Mouse (Mus musculus): ENCODE measurements at regions not wholly inside any gene's neighbourhood (a gene's known extent, or its start where the extent isn't known, plus 50 kb on each side); places are given as distances from the start of the nearest gene placed in this dataset.
"Not testable (repeated sequence)": the region's sequence is repeated elsewhere in the genome, so short reads cannot be mapped to it uniquely, and the experiment has no call there.

- DNase-seq (ENCODE audit: low read depth) = no peak
Observed at GRCm38 (mm10) chr14:9492228-9492627, 826.2 kb upstream of the 4930452B06Rik start.

- DNase-seq (ENCODE audit: low read depth) = no peak
Observed at GRCm38 (mm10) chr14:9488585-9488984, 822.5 kb upstream of the 4930452B06Rik start.

GRCm38 (mm10) chr14:9478981-9479380, 812.9 kb upstream of the 4930452B06Rik start:
- DNase-seq (ENCODE audit: low read depth) = no peak

- DNase-seq (ENCODE audit: low read depth) = peak; percentile 68
Observed at GRCm38 (mm10) chr14:9475169-9475568, 809.1 kb upstream of the 4930452B06Rik start.

GRCm38 (mm10) chr14:9469686-9470085, 803.6 kb upstream of the 4930452B06Rik start:
- DNase-seq (ENCODE audit: low read depth) = no peak

- no peak for DNase-seq (ENCODE audit: low read depth)
Observed at GRCm38 (mm10) chr14:9468654-9469053, 802.6 kb upstream of the 4930452B06Rik start.

GRCm38 (mm10) chr14:9467690-9468458, 801.8 kb upstream of the 4930452B06Rik start:
- no peak for DNase-seq (ENCODE audit: low read depth)

GRCm38 (mm10) chr14:9460006-9460405, 794.0 kb upstream of the 4930452B06Rik start:
- no peak for DNase-seq (ENCODE audit: low read depth)

- no peak for DNase-seq (ENCODE audit: low read depth)
Observed at GRCm38 (mm10) chr14:9458856-9459255, 792.8 kb upstream of the 4930452B06Rik start.

GRCm38 (mm10) chr14:9457801-9458495, 791.9 kb upstream of the 4930452B06Rik start:
- DNase-seq (ENCODE audit: low read depth) = no peak

- no peak for DNase-seq (ENCODE audit: low read depth)
Observed at GRCm38 (mm10) chr14:9455986-9456385, 789.9 kb upstream of the 4930452B06Rik start.

- no peak for DNase-seq (ENCODE audit: low read depth)
Observed at GRCm38 (mm10) chr14:9449942-9450341, 783.9 kb upstream of the 4930452B06Rik start.

- no peak for DNase-seq (ENCODE audit: low read depth)
Observed at GRCm38 (mm10) chr14:9437896-9438295, 771.9 kb upstream of the 4930452B06Rik start.

- DNase-seq (ENCODE audit: low read depth) = no peak
Observed at GRCm38 (mm10) chr14:9435136-9435535, 769.1 kb upstream of the 4930452B06Rik start.

- no peak for DNase-seq (ENCODE audit: low read depth)
Observed at GRCm38 (mm10) chr14:9433081-9433590, 767.1 kb upstream of the 4930452B06Rik start.

GRCm38 (mm10) chr14:9431798-9432197, 765.8 kb upstream of the 4930452B06Rik start:
- DNase-seq (ENCODE audit: low read depth) = no peak

GRCm38 (mm10) chr14:9411822-9412403, 745.9 kb upstream of the 4930452B06Rik start:
- DNase-seq (ENCODE audit: low read depth) = no peak

GRCm38 (mm10) chr14:9403688-9404087, 737.6 kb upstream of the 4930452B06Rik start:
- no peak for DNase-seq (ENCODE audit: low read depth)

- DNase-seq (ENCODE audit: low read depth) = no peak
Observed at GRCm38 (mm10) chr14:9400861-9401260, 734.8 kb upstream of the 4930452B06Rik start.

GRCm38 (mm10) chr14:9393271-9393771, 727.3 kb upstream of the 4930452B06Rik start:
- peak; percentile 51 for DNase-seq (ENCODE audit: low read depth)

GRCm38 (mm10) chr14:9389878-9390536, 724.0 kb upstream of the 4930452B06Rik start:
- not testable (repeated sequence) for DNase-seq (ENCODE audit: low read depth)

GRCm38 (mm10) chr14:9389180-9389579, 723.1 kb upstream of the 4930452B06Rik start:
- DNase-seq (ENCODE audit: low read depth) = no peak
